In the genomic region with DNA sequence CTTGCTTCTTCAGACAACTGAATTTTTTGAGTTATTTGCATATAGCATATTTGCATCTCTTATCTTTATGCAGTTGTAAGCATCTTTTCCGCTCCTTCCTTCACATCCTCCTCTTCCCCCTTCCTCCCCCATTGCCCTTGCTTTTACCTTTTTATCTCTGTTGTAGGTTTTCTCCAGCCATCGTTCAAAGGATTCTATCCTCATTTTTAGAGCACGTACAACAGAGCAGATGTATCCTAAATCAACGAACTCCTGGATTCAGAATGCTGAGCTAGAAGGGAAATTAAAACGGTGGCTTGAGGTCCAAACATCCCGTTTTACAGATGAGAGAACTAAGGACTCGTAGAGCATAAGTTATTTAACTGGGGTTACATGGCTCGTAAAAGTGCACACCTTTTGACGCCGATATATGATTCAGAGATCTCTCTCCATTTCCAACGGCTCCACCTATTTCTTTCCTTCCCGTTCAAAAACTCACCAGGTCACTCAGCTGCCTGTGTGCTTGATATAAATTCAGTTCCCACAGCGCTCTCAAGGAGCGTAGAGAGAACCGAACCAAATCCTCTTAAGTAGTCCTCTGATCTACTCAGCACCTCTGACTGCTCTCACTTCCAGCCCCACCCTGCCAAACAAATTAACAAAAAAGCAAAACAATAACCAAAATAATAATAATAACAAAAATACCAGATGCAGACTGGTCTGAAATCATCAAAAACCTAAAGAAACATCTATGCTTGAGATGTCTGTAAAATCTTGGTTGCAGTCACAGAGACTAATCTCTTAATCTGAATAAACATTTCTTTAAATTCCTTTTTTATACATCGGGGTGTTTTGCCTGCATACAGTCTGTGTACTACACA, we compare ENCODE assay signal across 9 mouse cellular contexts. TPM values are rescaled to one million over a fixed set of nuclear protein-coding genes. Genes with fewer than 3 reads are reported as not detected.
DNase-seq lines count a peak whose midpoint lies in the region; ATAC-seq and TF ChIP-seq lines count a peak whose summit lies in the region.
"Had no signal": no experiment of that assay in that cellular context is flagged by ENCODE, and none has a peak within 500 bp of the region (broad histone marks: within the 10 kb centered on the region; RNA-seq: fewer than 3 reads in every experiment).

No protein-coding gene starts in this region.

- TF ChIP-seq POLR2A in heart, adult 2 months (IDR thresholded peaks at IDR 0.05; ENCODE audit: insufficient read depth, low read depth, low read length) = no peak
- no peak for TF ChIP-seq POLR2A in CH12.LX (IDR thresholded peaks at IDR 0.05; ENCODE audit: low read depth, low read length)

- peak overlapping the region; percentile 70 for H3K4me2 ChIP-seq in CH12.LX (ENCODE audit: insufficient read depth, low read depth, poor library complexity, severe bottlenecking)
- H3K4me2 ChIP-seq in forebrain, embryonic 15.5 days (replicated peaks) = peak overlapping the region; percentile 60
- H3K4me2 ChIP-seq in liver, embryonic 16.5 days (ENCODE audit: low read depth, low read length) = peak overlapping the region; percentile 93

- intact Hi-C loops in heart, adult 2 months (cut with DNase I) = loop anchor here (2.0 to 10.0 kb wide), 3 partner anchors 17 to 665 kb away; no protein-coding TSS in a partner anchor
- intact Hi-C loops in heart, postnatal 10 days (cut with DNase I) = loop anchor here (2.0 kb wide), 1 partner anchor 13 kb away; no protein-coding TSS in a partner anchor

- WGBS in heart, adult 2 months = 34% methylated on average over 16 of the region's 16 CpGs
- WGBS in forebrain, embryonic 15.5 days = 13% methylated on average over 16 of the region's 16 CpGs
- 22% methylated on average over 16 of the region's 16 CpGs for WGBS in liver, embryonic 16.5 days (ENCODE audit: insufficient replicate concordance)

- peak overlapping the region; percentile 90; the same call in 1 of the 2 replicates for H3K27ac ChIP-seq in heart, adult 2 months
- H3K27ac ChIP-seq in CH12.LX (ENCODE audit: insufficient read depth, low read depth) = no peak overlapping the region
- peak overlapping the region; percentile 96 for H3K27ac ChIP-seq in forebrain, embryonic 15.5 days (replicated peaks)
- no peak overlapping the region for H3K27ac ChIP-seq in liver, embryonic 16.5 days (ENCODE audit: low read length)

- in situ Hi-C loops in CH12.LX (cut with MboI; ENCODE audit: low pct_ligation_motif_present, low pct_unique_long_range_greater_than_20kb, low sequenced_read_pairs) = no loop called here

- no peaks in the 10 kb centered on the region for H3K9me3 ChIP-seq in CH12.LX (replicated peaks; ENCODE audit: low read length)
- no peaks in the 10 kb centered on the region for H3K9me3 ChIP-seq in forebrain, embryonic 15.5 days
- no peaks in the 10 kb centered on the region for H3K9me3 ChIP-seq in liver, embryonic 16.5 days (replicated peaks; ENCODE audit: control insufficient read depth, low read length)

- TF ChIP-seq CTCF in heart, adult 2 months (IDR thresholded peaks at IDR 0.05) = no peak
- no peak for TF ChIP-seq CTCF in CH12.LX (conservative IDR thresholded peaks at IDR 0.05 in 1 of 2, IDR thresholded peaks at IDR 0.05 in 1 of 2; ENCODE audit: low read depth in 2 of 2, low read length in 2 of 2)

- peak overlapping the region; percentile 95 for H3K4me3 ChIP-seq in heart, adult 2 months
- peak overlapping the region in 2 of 3 experiments; percentile 63 to 89 for H3K4me3 ChIP-seq in CH12.LX (replicated peaks in 1 of 3; ENCODE audit: low read depth in 2 of 3, low read length in 2 of 3, poor library complexity in 1 of 3)
- peak overlapping the region; percentile 86 for H3K4me3 ChIP-seq in forebrain, embryonic 15.5 days
- peak overlapping the region; percentile 99 for H3K4me3 ChIP-seq in liver, embryonic 16.5 days (ENCODE audit: low read depth, low read length)

- H3K36me3 ChIP-seq in heart, adult 2 months (ENCODE audit: control insufficient read depth, insufficient read depth, low read length) = peaks cover 2% of the 10 kb centered on the region; the same call in 1 of the 2 replicates
- no peaks in the 10 kb centered on the region for H3K36me3 ChIP-seq in CH12.LX (replicated peaks in 1 of 2; ENCODE audit: control insufficient read depth in 1 of 2, insufficient read depth in 1 of 2, low read length in 1 of 2)
- H3K36me3 ChIP-seq in forebrain, embryonic 15.5 days = no peaks in the 10 kb centered on the region
- H3K36me3 ChIP-seq in liver, embryonic 16.5 days (ENCODE audit: control insufficient read depth, insufficient read depth) = no peaks in the 10 kb centered on the region

- dilution Hi-C loops in CH12.LX (cut with MboI; ENCODE audit: extremely low pct_ligation_motif_present, extremely low pct_unique_long_range_greater_than_20kb, low sequenced_read_pairs) = no loop called here

- TF ChIP-seq EP300 in heart, adult 2 months (IDR thresholded peaks at IDR 0.05; ENCODE audit: insufficient read depth, low read depth, low read length) = no peak
- TF ChIP-seq EP300 in CH12.LX (IDR thresholded peaks at IDR 0.05; ENCODE audit: low read length) = no peak

- H3K9ac ChIP-seq in heart, adult 2 months (ENCODE audit: low read depth, low read length) = no peak overlapping the region
- no peak overlapping the region for H3K9ac ChIP-seq in CH12.LX (ENCODE audit: insufficient read depth, low read depth)
- H3K9ac ChIP-seq in forebrain, embryonic 15.5 days (replicated peaks) = peak overlapping the region; percentile 99
- peak overlapping the region; percentile 42; the same call in 1 of the 2 replicates for H3K9ac ChIP-seq in liver, embryonic 16.5 days (ENCODE audit: low read depth, low read length)

- H3K79me2 ChIP-seq in heart, adult 2 months (replicated peaks; ENCODE audit: control insufficient read depth, insufficient read depth, low read length) = no peaks in the 10 kb centered on the region; the same call in 1 of the 2 replicates
- H3K79me2 ChIP-seq in CH12.LX (replicated peaks; ENCODE audit: control insufficient read depth, extremely low read depth, insufficient read depth, poor library complexity, severe bottlenecking) = peaks cover 39% of the 10 kb centered on the region

- TF ChIP-seq RAD21 in CH12.LX (IDR thresholded peaks at IDR 0.05; ENCODE audit: low read depth, low read length) = no peak

- ATAC-seq in forebrain, embryonic 15.5 days (replicated peaks) = no peak
- ATAC-seq in liver, embryonic 16.5 days (ENCODE audit: low read depth) = no peak

- DNase-seq in heart, adult 2 months = no peak
- no peak for DNase-seq in heart, postnatal 10 days
- DNase-seq in CH12.LX (ENCODE audit: extremely low read depth) = peak; percentile 45
- DNase-seq in c-Kit-positive CD71-positive TER-119-positive erythroid progenitor cells, embryonic 14.5 days (ENCODE audit: low spot score) = no peak
- no peak for DNase-seq in urinary bladder, postnatal 36 days (ENCODE audit: low spot score in 2 of 2)
- DNase-seq in cerebellum, adult 11-12 months = no peak

- H3K4me1 ChIP-seq in heart, adult 2 months (ENCODE audit: control insufficient read depth, insufficient read depth, low read length) = peaks cover 2% of the 10 kb centered on the region; the same call in 1 of the 2 replicates
- peaks cover 0 to 6% of the 10 kb centered on the region in 2 experiments; a peak in 2 of 4 replicates for H3K4me1 ChIP-seq in CH12.LX (ENCODE audit: control insufficient read depth in 1 of 2, insufficient read depth in 2 of 2)
- H3K4me1 ChIP-seq in forebrain, embryonic 15.5 days = peaks cover 24% of the 10 kb centered on the region
- peaks cover 19% of the 10 kb centered on the region for H3K4me1 ChIP-seq in liver, embryonic 16.5 days (ENCODE audit: control insufficient read depth, low read depth, low read length)

- no peaks in the 10 kb centered on the region for H3K27me3 ChIP-seq in heart, adult 2 months (ENCODE audit: control insufficient read depth, insufficient read depth, low read length)
- no peaks in the 10 kb centered on the region for H3K27me3 ChIP-seq in CH12.LX (replicated peaks)
- H3K27me3 ChIP-seq in forebrain, embryonic 15.5 days = no peaks in the 10 kb centered on the region
- H3K27me3 ChIP-seq in liver, embryonic 16.5 days (ENCODE audit: control insufficient read depth, insufficient read depth, low read depth, low read length) = no peaks in the 10 kb centered on the region
- H3K27me3 ChIP-seq: Patski had no signal

TF ChIP-seq in CH12.LX, 34 proteins besides CTCF, POLR2A, EP300 and RAD21:
- TF ChIP-seq JUND (conservative IDR thresholded peaks at IDR 0.05; ENCODE audit: low read depth, low read length) = no peak
- TF ChIP-seq KAT2A (IDR thresholded peaks at IDR 0.05; ENCODE audit: insufficient replicate concordance, low read length) = no peak
- TF ChIP-seq ETS1 (conservative IDR thresholded peaks at IDR 0.05; ENCODE audit: low read depth, low read length) = no peak
- TF ChIP-seq NRF1 (IDR thresholded peaks at IDR 0.05; ENCODE audit: low read depth, low read length) = no peak
- TF ChIP-seq JUN (IDR thresholded peaks at IDR 0.05; ENCODE audit: insufficient read depth, low read depth, low read length) = no peak
- no peak for TF ChIP-seq MYC (IDR thresholded peaks at IDR 0.05; ENCODE audit: low read depth, low read length)
- no peak for TF ChIP-seq MXI1 (IDR thresholded peaks at IDR 0.05; ENCODE audit: low read depth, low read length)
- TF ChIP-seq TCF12 (IDR thresholded peaks at IDR 0.05; ENCODE audit: low read depth, low read length) = no peak
- TF ChIP-seq ZKSCAN1 (IDR thresholded peaks at IDR 0.05; ENCODE audit: borderline replicate concordance, low read depth, low read length) = no peak
- no peak for TF ChIP-seq SMC3 (IDR thresholded peaks at IDR 0.05; ENCODE audit: low read depth, low read length)
- TF ChIP-seq MAFK (IDR thresholded peaks at IDR 0.05; ENCODE audit: insufficient replicate concordance, low read length) = no peak
- TF ChIP-seq IRF4 (IDR thresholded peaks at IDR 0.05; ENCODE audit: low read depth, low read length) = no peak
- TF ChIP-seq ELF1 (IDR thresholded peaks at IDR 0.05; ENCODE audit: low read depth, low read length) = no peak
- TF ChIP-seq POLR2AphosphoS2 (IDR thresholded peaks at IDR 0.05; ENCODE audit: low read depth, low read length) = no peak
- TF ChIP-seq BHLHE40 (IDR thresholded peaks at IDR 0.05; ENCODE audit: low read depth, low read length) = no peak
- no peak for TF ChIP-seq ZC3H11A (IDR thresholded peaks at IDR 0.05; ENCODE audit: low read depth, low read length)
- TF ChIP-seq SIN3A (IDR thresholded peaks at IDR 0.05; ENCODE audit: low read length) = no peak
- TF ChIP-seq TBP (conservative IDR thresholded peaks at IDR 0.05; ENCODE audit: low read depth, low read length) = no peak

RNA-seq across cellular contexts. Expression of gene Cpsf6, which starts 2.2 kb away (rescaled TPM):
- 10 to 100 TPM; 30.9 to 35.5 TPM for total RNA-seq in heart, adult 2 months (2021)
- 20.3 and 22.7 TPM in 2 replicates for polyA plus RNA-seq in heart, adult 2 months (2012; rRNA removed)
- 10 to 100 TPM; 55.7 to 61.6 TPM for total RNA-seq in heart, postnatal 10 days (2021)
- total RNA-seq in CH12.LX (2012; rRNA removed) = 87.6 and 109 TPM in 2 replicates
- total RNA-seq in CH12.LX (2014; rRNA removed) = 114 and 128 TPM in 2 replicates
- polyA plus RNA-seq in CH12.LX (2012; ENCODE audit: insufficient read length, low read depth) = 94.2 and 99.5 TPM in 2 replicates
- polyA plus RNA-seq in forebrain, embryonic 15.5 days (2015; fragmentation: Nextera tagmentation; extraction: Ambion mirVana) = 201 and 205 TPM in 2 replicates
- 49.4 and 50.5 TPM in 2 replicates for polyA plus RNA-seq in liver, embryonic 16.5 days (2015; fragmentation: Nextera tagmentation; extraction: Ambion mirVana)

Comparison
In these comparisons a context has a peak if more than half of its experiments do, and no peak if none do; other contexts are left out.
1. H3K27ac ChIP-seq: peak in heart, adult 2 months (single experiment) and forebrain, embryonic 15.5 days (single experiment); none in CH12.LX (single experiment) and liver, embryonic 16.5 days (single experiment).
2. H3K9ac ChIP-seq: peak in forebrain, embryonic 15.5 days (single experiment) and liver, embryonic 16.5 days (single experiment); none in heart, adult 2 months (single experiment) and CH12.LX (single experiment).
3. Peak in every context shown above with its lines, with median percentiles within 50 percentile points of each other: H3K4me3 ChIP-seq and H3K4me2 ChIP-seq.